Mouse (Mus musculus) intestine, embryonic 15.5 days (tissue): Measurements from ENCODE around the gene Slc25a44. TPM values are rescaled to one million over a fixed set of nuclear protein-coding genes. Genes with fewer than 3 reads are reported as not detected.
"Not testable (repeated sequence)": the region's sequence is repeated elsewhere in the genome, so short reads cannot be mapped to it uniquely, and the experiment has no call there.

Source experiments
- ATAC-seq: fragments of 200-750 bp; cut with Nextera tagmentation; 2 replicates; pipeline ENCODE4 v1.8.0; 2017; ENCODE audit warnings: moderate TSS enrichment, moderate library complexity
- H3K27ac ChIP-seq: fragments of 300-500 bp; sonication (generic); 2 replicates; pipeline ENCODE4 v1.5.1; 2015; ENCODE audit warnings: mild to moderate bottlenecking, inconsistent platforms
- H3K27me3 ChIP-seq: fragments of 300-500 bp; sonication (generic); replicated peaks from 2 replicates; pipeline ENCODE4 v1.6.1; 2015; ENCODE audit warnings: inconsistent platforms
- H3K36me3 ChIP-seq: fragments of 300-500 bp; sonication (generic); 2 replicates; pipeline ENCODE4 v1.6.1; 2015; ENCODE audit warnings: inconsistent platforms
- H3K4me1 ChIP-seq: fragments of 300-500 bp; sonication (generic); replicated peaks from 2 replicates; pipeline ENCODE4 v1.6.1; 2015; ENCODE audit warnings: inconsistent platforms
- H3K4me2 ChIP-seq: fragments of 300-500 bp; sonication (generic); replicated peaks from 2 replicates; pipeline ENCODE4 v1.6.1; 2015; ENCODE audit warnings: mild to moderate bottlenecking, inconsistent platforms
- H3K4me3 ChIP-seq: fragments of 300-500 bp; sonication (generic); replicated peaks from 2 replicates; pipeline ENCODE4 v1.5.1; 2015; ENCODE audit warnings: inconsistent platforms
- H3K9ac ChIP-seq: fragments of 300-500 bp; sonication (generic); 2 replicates; pipeline ENCODE4 v1.6.1; 2015; ENCODE audit warnings: inconsistent platforms
- H3K9me3 ChIP-seq: fragments of 300-500 bp; sonication (generic); 2 replicates; pipeline ENCODE4 v1.6.1; 2016; ENCODE audit warnings: inconsistent platforms
- WGBS: fragments of 180-500 bp; shearing (Covaris S2); methylation state at CpG from one replicate; pipeline ENCODE4 v1.1.7; 2015; 5-methylcytosine and 5-hydroxymethylcytosine counted together
- polyA plus RNA-seq: library from polyadenylated mRNA; unstranded; fragments of >200 nt; fragmentation: Nextera tagmentation; extraction: Ambion mirVana; gene quantifications from 2 replicates; pipeline ENCODE4 v1.2.1, GENCODE M21; 2015

Gene Slc25a44
- polyA plus RNA-seq, 1 experiment from 2014 or later: 17.3 TPM

DNA sequence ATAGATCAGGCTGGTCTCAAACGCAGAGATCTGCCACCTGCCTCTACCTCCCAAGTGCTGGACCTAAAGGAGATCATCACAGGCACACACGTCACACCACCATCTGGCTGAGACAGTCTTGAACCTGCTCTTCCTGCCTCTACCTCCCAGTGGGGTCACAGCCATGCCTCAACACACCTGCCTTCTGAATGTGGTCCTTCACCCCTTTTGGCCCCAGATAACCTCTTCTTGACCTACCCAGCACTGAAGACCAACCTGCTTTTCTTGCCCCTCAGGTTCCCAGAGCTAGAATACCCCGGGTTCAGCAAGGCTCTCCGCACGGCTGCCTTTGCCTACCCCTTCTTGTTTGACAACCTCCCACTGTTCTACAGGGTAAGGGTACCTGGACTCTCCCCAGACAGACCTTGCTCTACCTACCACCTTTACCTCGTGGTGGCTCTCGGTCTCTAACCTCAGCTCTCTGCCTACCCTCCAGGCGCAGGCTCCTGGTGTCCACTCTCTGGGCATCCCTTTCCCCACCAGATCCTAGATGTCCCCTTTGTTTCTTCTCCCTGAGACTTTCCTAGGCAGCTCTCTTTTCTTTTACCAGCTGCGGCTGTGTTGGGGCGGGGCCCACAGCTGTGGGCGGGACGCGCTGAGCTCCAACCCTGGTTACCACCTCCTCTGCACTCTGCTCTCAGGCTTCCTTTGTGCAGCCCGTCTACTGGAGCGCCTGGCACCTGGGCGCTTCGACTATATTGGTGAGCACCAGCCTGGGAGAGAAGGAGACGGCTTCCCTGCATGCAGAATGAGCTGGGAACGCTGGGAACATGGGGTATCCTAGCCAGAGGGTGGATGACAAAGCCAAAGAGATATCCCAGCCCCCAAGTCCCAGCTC lies 49.0 kb downstream of the Slc25a44 start:
- H3K4me1 ChIP-seq, H3K9me3 ChIP-seq, H3K36me3 ChIP-seq, H3K27me3 ChIP-seq, H3K9ac ChIP-seq, H3K27ac ChIP-seq: not testable (repeated sequence)
- ATAC-seq: peak; percentile 94
- WGBS: 11% methylated on average over 19 of the region's 19 CpGs
- Histone ChIP-seq H3K4me2 (peak overlapping the region; percentile 54), H3K4me3 (0 out of 2 replicates have a peak overlapping the region, but pooled peaks have one; percentile 6)

DNA sequence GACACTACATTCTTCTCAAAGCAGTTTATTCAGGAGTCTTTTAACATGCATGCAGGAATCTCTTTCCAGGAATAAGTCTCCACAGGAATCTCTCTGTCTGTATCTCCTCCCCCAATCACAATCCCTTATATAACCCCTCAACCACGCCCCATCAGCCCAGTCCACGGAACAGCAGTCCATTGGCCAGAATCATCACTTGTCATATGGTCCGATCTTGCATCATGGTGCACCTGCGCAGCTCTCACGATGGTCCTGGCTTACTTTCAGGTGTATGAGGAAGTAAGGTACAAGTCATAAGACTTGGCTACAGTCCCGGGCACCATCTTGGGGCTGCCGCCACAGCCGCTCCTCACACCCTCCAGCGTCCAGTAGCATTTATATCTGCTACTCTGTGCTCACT lies 52.3 kb downstream of the Slc25a44 start, which contains the start of gene Bglap3:
Gene Bglap3, minus strand, starts transcription at position 101 of the 400 bp plus-strand sequence.
- not testable (repeated sequence) for H3K27ac ChIP-seq, ATAC-seq
- 92% methylated on average over 9 of the region's 9 CpGs for WGBS

DNA sequence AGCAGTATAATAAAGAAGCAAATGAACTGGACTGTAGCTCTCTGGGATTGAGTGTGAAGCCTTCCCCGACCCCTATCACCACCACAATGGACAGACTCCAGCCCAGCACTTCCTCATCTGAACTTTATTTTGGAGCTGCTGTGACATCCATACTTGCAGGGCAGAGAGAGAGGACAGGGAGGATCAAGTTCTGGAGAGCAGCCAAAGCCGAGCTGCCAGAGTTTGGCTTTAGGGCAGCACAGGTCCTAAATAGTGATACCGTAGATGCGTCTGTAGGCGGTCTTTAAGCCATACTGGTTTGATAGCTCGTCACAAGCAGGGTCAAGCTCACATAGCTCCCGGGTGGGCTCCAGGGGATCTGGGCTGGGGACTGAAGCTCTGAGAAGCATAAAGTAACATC lies 56.4 kb downstream of the Slc25a44 start:
- H3K36me3 ChIP-seq, H3K4me2 ChIP-seq, H3K9me3 ChIP-seq, H3K9ac ChIP-seq, H3K27ac ChIP-seq, ATAC-seq, H3K4me3 ChIP-seq: not testable (repeated sequence)
- WGBS: 79% methylated on average over 7 of the region's 7 CpGs
- H3K27me3 ChIP-seq: peaks cover 14% of the 10 kb centered on the region
- peaks cover 13% of the 10 kb centered on the region for H3K4me1 ChIP-seq

More for the DNA sequence above, 52.3 kb downstream of the Slc25a44 start, which contains the start of gene Bglap3:
- H3K9ac ChIP-seq, H3K4me2 ChIP-seq, H3K27me3 ChIP-seq, H3K4me1 ChIP-seq, H3K9me3 ChIP-seq, H3K36me3 ChIP-seq, H3K4me3 ChIP-seq: not testable (repeated sequence)

GRCm38 (mm10) chr3:88367517-88367916 lies 57.4 kb downstream of the Slc25a44 start:
- Histone ChIP-seq H3K27me3 (peaks cover 14% of the 10 kb centered on the region), H3K4me1 (peaks cover 13% of the 10 kb centered on the region)
- not testable (repeated sequence) for H3K27ac ChIP-seq, H3K9ac ChIP-seq, H3K9me3 ChIP-seq, H3K36me3 ChIP-seq, ATAC-seq, H3K4me2 ChIP-seq, H3K4me3 ChIP-seq
- 59% methylated on average over 4 of the region's 7 CpGs for WGBS

DNA sequence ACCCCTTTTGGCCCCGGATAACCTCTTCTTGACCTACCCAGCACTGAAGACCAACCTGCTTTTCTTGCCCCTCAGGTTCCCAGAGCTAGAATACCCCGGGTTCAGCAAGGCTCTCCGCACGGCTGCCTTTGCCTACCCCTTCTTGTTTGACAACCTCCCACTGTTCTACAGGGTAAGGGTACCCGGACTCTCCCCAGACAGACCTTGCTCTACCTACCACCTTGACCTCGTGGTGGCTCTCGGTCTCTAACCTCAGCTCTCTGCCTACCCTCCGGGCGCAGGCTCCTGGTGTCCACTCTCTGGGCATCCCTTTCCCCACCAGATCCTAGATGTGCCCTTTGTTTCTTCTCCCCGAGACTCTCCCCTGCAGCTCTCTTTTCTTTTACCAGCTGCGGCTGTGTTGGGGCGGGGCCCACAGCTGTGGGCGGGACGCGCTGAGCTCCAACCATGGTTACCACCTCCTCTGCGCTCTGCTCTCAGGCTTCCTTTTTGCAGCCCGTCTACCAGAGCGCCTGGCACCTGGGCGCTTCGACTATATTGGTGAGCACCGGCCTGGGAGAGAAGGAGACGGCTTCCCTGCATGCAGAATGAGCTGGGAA lies 58.0 kb downstream of the Slc25a44 start:
- not testable (repeated sequence) for H3K9me3 ChIP-seq, H3K9ac ChIP-seq, H3K4me3 ChIP-seq, H3K36me3 ChIP-seq, H3K27ac ChIP-seq
- Histone ChIP-seq H3K27me3 (peaks cover 14% of the 10 kb centered on the region), H3K4me1 (peaks cover 13% of the 10 kb centered on the region), H3K4me2 (peak overlapping the region; percentile 55)
- peak; percentile 77 for ATAC-seq
- 7% methylated on average over 20 of the region's 22 CpGs for WGBS

GRCm38 (mm10) chr3:88365705-88366361 lies 59.1 kb downstream of the Slc25a44 start:
- 38% methylated on average over 34 of the region's 34 CpGs for WGBS
- H3K9me3 ChIP-seq: no peaks in the 10 kb centered on the region
- H3K27ac ChIP-seq: no peak overlapping the region
- peaks cover 13% of the 10 kb centered on the region for H3K4me1 ChIP-seq
- ATAC-seq: no peak
- no peak overlapping the region for H3K9ac ChIP-seq
- no peak overlapping the region for H3K4me3 ChIP-seq
- H3K27me3 ChIP-seq: peaks cover 14% of the 10 kb centered on the region
- H3K4me2 ChIP-seq: no peak overlapping the region
- H3K36me3 ChIP-seq: peaks cover 16% of the 10 kb centered on the region

DNA sequence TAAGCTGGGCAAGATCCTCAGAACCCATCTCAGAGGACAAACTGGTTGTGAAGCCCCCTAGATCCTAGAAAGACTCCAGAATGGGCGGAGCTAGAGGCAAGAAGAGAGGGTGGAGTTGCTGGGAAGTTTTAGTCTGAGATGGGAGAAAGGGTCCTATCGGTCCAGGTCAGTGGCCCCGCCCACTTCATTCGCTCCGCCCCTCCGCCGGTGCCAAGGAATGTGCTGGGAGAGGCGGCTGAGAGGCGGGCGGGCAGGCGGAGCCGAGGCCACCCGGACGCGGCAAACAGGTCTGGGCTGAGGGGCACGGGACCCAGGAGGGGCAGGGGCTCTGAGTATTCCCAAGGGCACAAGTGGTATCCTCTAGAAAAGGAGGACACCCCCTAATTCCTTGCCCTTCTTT lies 60.6 kb downstream of the Slc25a44 start, which contains the start of gene Paqr6:
Gene Paqr6, plus strand, starts transcription at position 248 of the 400 bp plus-strand sequence.
- H3K36me3 ChIP-seq: peaks cover 31% of the 10 kb centered on the region
- 0 out of 2 replicates have a peak within 1 kb of the TSS, but pooled peaks have one; percentile 17 for H3K9ac ChIP-seq
- ATAC-seq: peak; percentile 44
- peaks cover 14% of the 10 kb centered on the region for H3K27me3 ChIP-seq
- no peaks in the 10 kb centered on the region for H3K9me3 ChIP-seq
- no peak within 1 kb of the TSS for H3K27ac ChIP-seq
- H3K4me1 ChIP-seq: peaks cover 13% of the 10 kb centered on the region
- WGBS: 3% methylated on average over 16 of the region's 16 CpGs
- peak within 1 kb of the TSS; percentile 22 for H3K4me3 ChIP-seq
- H3K4me2 ChIP-seq: peak within 1 kb of the TSS; percentile 54

- Histone ChIP-seq H3K27me3 (peaks cover 14% of the 10 kb centered on the region), H3K9ac (no peak overlapping the region), H3K27ac (no peak overlapping the region), H3K4me1 (peaks cover 13% of the 10 kb centered on the region), H3K4me3 (no peak overlapping the region), H3K4me2 (no peak overlapping the region), H3K9me3 (no peaks in the 10 kb centered on the region), H3K36me3 (peaks cover 37% of the 10 kb centered on the region)
- 52% methylated on average over 4 of the region's 4 CpGs for WGBS
- ATAC-seq: peak; percentile 69
These were observed 61.2 kb downstream of the Slc25a44 start for GRCm38 (mm10) chr3:88363700-88364099.

DNA sequence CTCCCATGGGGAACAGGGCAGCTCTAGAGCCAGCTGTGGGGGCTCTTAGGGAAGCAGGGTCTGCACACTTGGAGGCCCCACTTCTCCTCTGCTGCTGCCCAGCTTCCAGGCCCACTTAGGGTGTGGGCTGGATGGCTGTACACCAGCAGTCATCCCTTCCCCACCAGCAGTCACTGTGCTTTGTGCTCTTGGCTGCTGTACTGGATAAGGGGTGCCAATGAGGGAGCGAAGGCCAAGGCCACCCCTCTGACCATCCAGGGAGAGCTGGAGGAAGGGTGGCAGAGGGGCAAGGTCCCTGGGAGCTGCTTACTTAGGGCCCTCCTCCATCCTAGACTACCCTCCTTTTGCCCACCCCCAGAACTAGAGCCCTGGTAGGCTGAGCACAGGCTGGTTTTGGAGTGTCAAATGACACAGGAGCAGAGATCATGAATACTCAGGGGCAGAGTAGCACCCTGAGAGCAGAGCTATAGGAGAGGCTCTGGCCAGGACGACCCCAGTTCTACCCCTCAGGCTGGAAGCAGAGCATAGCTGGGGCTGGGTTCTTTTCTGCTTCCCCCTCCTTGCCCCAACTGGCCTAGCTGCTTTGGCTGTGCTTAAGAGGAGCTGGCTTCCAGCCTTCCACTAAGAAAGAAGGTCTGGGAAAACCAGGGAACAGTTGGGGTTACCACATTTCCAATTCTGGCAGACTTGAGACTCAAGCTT lies 63.2 kb downstream of the Slc25a44 start:
- no peak for ATAC-seq
- Histone ChIP-seq H3K4me1 (peaks cover 13% of the 10 kb centered on the region), H3K36me3 (peaks cover 53% of the 10 kb centered on the region), H3K9me3 (no peaks in the 10 kb centered on the region), H3K4me2 (no peak overlapping the region), H3K27ac (no peak overlapping the region), H3K9ac (no peak overlapping the region), H3K27me3 (peaks cover 14% of the 10 kb centered on the region), H3K4me3 (no peak overlapping the region)
- 88% methylated on average over 2 of the region's 2 CpGs for WGBS

DNA sequence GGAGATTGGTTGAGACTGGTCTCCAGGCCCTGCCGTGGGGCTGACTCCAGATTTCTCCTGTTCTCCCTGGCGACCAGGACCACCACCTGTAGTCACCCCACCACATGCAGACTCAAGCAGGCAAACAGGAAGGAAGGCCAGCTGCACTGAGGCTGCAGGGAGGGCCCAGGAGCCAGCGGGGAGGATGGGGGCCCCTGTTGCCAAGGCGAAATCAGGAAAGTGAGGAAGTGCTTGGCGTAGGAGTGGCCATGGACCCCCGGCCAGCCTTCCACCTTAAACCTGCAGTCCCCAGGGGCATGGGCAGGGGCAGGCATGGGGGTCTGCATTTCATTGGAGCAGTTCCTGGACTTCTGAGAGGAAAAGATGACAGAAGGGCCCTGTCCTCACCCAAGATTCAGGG lies 63.8 kb downstream of the Slc25a44 start:
- Histone ChIP-seq H3K36me3 (peaks cover 59% of the 10 kb centered on the region), H3K9ac (no peak overlapping the region)
- ATAC-seq: no peak

More for the DNA sequence above, 63.8 kb downstream of the Slc25a44 start:
- 82% methylated on average over 6 of the region's 6 CpGs for WGBS
- Histone ChIP-seq H3K4me3 (no peak overlapping the region), H3K27ac (no peak overlapping the region), H3K27me3 (peaks cover 12% of the 10 kb centered on the region), H3K4me2 (no peak overlapping the region), H3K9me3 (no peaks in the 10 kb centered on the region), H3K4me1 (peaks cover 13% of the 10 kb centered on the region)
